Mouse (Mus musculus): ENCODE data around the gene Fam19a4. TPM values are rescaled to one million over a fixed set of nuclear protein-coding genes. Genes with fewer than 3 reads are reported as not detected.
A peak's percentile ranks its signal among the peaks of the same experiment; 100 is the strongest.

Gene Fam19a4
- polyA plus RNA-seq, 1 experiment from 2014 or later = 0.55 TPM

- no peak for ATAC-seq (replicated peaks)
- WGBS = 85% methylated on average over 4 of the region's 4 CpGs
- Histone ChIP-seq H3K36me3 (no peaks in the 10 kb centered on the region), H3K4me1 (no peaks in the 10 kb centered on the region), H3K27me3 (no peaks in the 10 kb centered on the region), H3K27ac (replicated peaks) (no peak overlapping the region), H3K4me2 (replicated peaks) (no peak overlapping the region), H3K4me3 (no peak overlapping the region), H3K9me3 (no peaks in the 10 kb centered on the region), H3K9ac (replicated peaks) (no peak overlapping the region)
These were observed 13.7 kb downstream of the Fam19a4 start for GRCm38 (mm10) chr6:97046541-97046940.

GRCm38 (mm10) chr6:97027110-97027677 lies 33.0 kb downstream of the Fam19a4 start:
- H3K9ac ChIP-seq (replicated peaks) = no peak overlapping the region
- 38% methylated on average over 5 of the region's 5 CpGs for WGBS
- ATAC-seq (replicated peaks) = peak; percentile 48

GRCm38 (mm10) chr6:97019323-97019722 lies 40.9 kb downstream of the Fam19a4 start:
- Histone ChIP-seq H3K4me3 (no peak overlapping the region), H3K36me3 (no peaks in the 10 kb centered on the region), H3K27me3 (no peaks in the 10 kb centered on the region), H3K9ac (replicated peaks) (no peak overlapping the region), H3K9me3 (no peaks in the 10 kb centered on the region), H3K27ac (replicated peaks) (no peak overlapping the region), H3K4me2 (replicated peaks) (no peak overlapping the region), H3K4me1 (no peaks in the 10 kb centered on the region)
- WGBS = 62% methylated on average over 2 of the region's 2 CpGs
- ATAC-seq (replicated peaks) = no peak

More at GRCm38 (mm10) chr6:97027110-97027677, 33.0 kb downstream of the Fam19a4 start:
- 0 out of 2 replicates have a peak overlapping the region, but pooled peaks have one; percentile 10 for H3K4me2 ChIP-seq (replicated peaks)
- H3K4me1 ChIP-seq = peaks cover 3% of the 10 kb centered on the region; the same call in 1 of the 2 replicates
- no peak overlapping the region for H3K4me3 ChIP-seq
- H3K27ac ChIP-seq (replicated peaks) = no peak overlapping the region
- no peaks in the 10 kb centered on the region for H3K36me3 ChIP-seq
- no peaks in the 10 kb centered on the region for H3K9me3 ChIP-seq
- no peaks in the 10 kb centered on the region for H3K27me3 ChIP-seq

GRCm38 (mm10) chr6:97016711-97017110 lies 43.5 kb downstream of the Fam19a4 start:
- Histone ChIP-seq H3K4me1 (no peaks in the 10 kb centered on the region), H3K27me3 (no peaks in the 10 kb centered on the region), H3K36me3 (no peaks in the 10 kb centered on the region), H3K27ac (replicated peaks) (no peak overlapping the region), H3K9me3 (no peaks in the 10 kb centered on the region), H3K4me3 (no peak overlapping the region), H3K4me2 (replicated peaks) (no peak overlapping the region), H3K9ac (replicated peaks) (no peak overlapping the region)
- no peak for ATAC-seq (replicated peaks)
- WGBS = 82% methylated on average over 1 of the region's 1 CpGs

GRCm38 (mm10) chr6:97016018-97016417 lies 44.2 kb downstream of the Fam19a4 start:
- no peak for ATAC-seq (replicated peaks)
- 87% methylated on average over 3 of the region's 3 CpGs for WGBS
- no peak overlapping the region for H3K4me2 ChIP-seq (replicated peaks)

GRCm38 (mm10) chr6:97006513-97007094 lies 53.6 kb downstream of the Fam19a4 start:
- H3K27ac ChIP-seq (replicated peaks) = no peak overlapping the region
- no peak overlapping the region for H3K9ac ChIP-seq (replicated peaks)
- H3K36me3 ChIP-seq = no peaks in the 10 kb centered on the region
- 0 out of 2 replicates have a peak, but pooled peaks have one; percentile 23 for ATAC-seq (replicated peaks)
- H3K4me3 ChIP-seq = no peak overlapping the region
- no peak overlapping the region for H3K4me2 ChIP-seq (replicated peaks)
- H3K27me3 ChIP-seq = no peaks in the 10 kb centered on the region; the same call in 1 of the 2 replicates
- WGBS = 42% methylated on average over 8 of the region's 8 CpGs
- no peaks in the 10 kb centered on the region for H3K4me1 ChIP-seq
- no peaks in the 10 kb centered on the region for H3K9me3 ChIP-seq

More at GRCm38 (mm10) chr6:97016018-97016417, 44.2 kb downstream of the Fam19a4 start:
- Histone ChIP-seq H3K4me1 (no peaks in the 10 kb centered on the region), H3K9me3 (no peaks in the 10 kb centered on the region), H3K27me3 (no peaks in the 10 kb centered on the region), H3K9ac (replicated peaks) (no peak overlapping the region), H3K36me3 (no peaks in the 10 kb centered on the region), H3K4me3 (no peak overlapping the region), H3K27ac (replicated peaks) (no peak overlapping the region)

- H3K4me3 ChIP-seq = no peak overlapping the region
- H3K4me2 ChIP-seq (replicated peaks) = no peak overlapping the region
- ATAC-seq (replicated peaks) = no peak
These were observed 55.2 kb downstream of the Fam19a4 start for GRCm38 (mm10) chr6:97005038-97005437.

GRCm38 (mm10) chr6:96995556-96996159 lies 64.6 kb downstream of the Fam19a4 start:
- 91% methylated on average over 7 of the region's 7 CpGs for WGBS
- Histone ChIP-seq H3K36me3 (no peaks in the 10 kb centered on the region), H3K4me2 (replicated peaks) (no peak overlapping the region), H3K4me3 (no peak overlapping the region), H3K4me1 (no peaks in the 10 kb centered on the region), H3K27me3 (no peaks in the 10 kb centered on the region), H3K27ac (replicated peaks) (no peak overlapping the region), H3K9ac (replicated peaks) (no peak overlapping the region), H3K9me3 (no peaks in the 10 kb centered on the region)
- ATAC-seq (replicated peaks) = no peak

More at GRCm38 (mm10) chr6:97005038-97005437, 55.2 kb downstream of the Fam19a4 start:
- no peak overlapping the region for H3K27ac ChIP-seq (replicated peaks)
- H3K27me3 ChIP-seq = no peaks in the 10 kb centered on the region; the same call in 1 of the 2 replicates
- H3K36me3 ChIP-seq = no peaks in the 10 kb centered on the region
- WGBS = 22% methylated on average over 11 of the region's 11 CpGs
- H3K4me1 ChIP-seq = no peaks in the 10 kb centered on the region
- H3K9ac ChIP-seq (replicated peaks) = no peak overlapping the region
- no peaks in the 10 kb centered on the region for H3K9me3 ChIP-seq

- WGBS = 86% methylated on average over 1 of the region's 1 CpGs
These were observed 68.5 kb downstream of the Fam19a4 start for GRCm38 (mm10) chr6:96991741-96992140.

GRCm38 (mm10) chr6:96977537-96977936 lies 82.7 kb downstream of the Fam19a4 start:
- no peaks in the 10 kb centered on the region for H3K36me3 ChIP-seq
- no peak overlapping the region for H3K27ac ChIP-seq (replicated peaks)
- WGBS = 83% methylated on average over 1 of the region's 1 CpGs
- H3K4me3 ChIP-seq = no peak overlapping the region
- no peaks in the 10 kb centered on the region for H3K27me3 ChIP-seq
- no peak overlapping the region for H3K4me2 ChIP-seq (replicated peaks)
- H3K9me3 ChIP-seq = no peaks in the 10 kb centered on the region
- no peak for ATAC-seq (replicated peaks)
- no peaks in the 10 kb centered on the region for H3K4me1 ChIP-seq
- H3K9ac ChIP-seq (replicated peaks) = no peak overlapping the region

More at GRCm38 (mm10) chr6:96991741-96992140, 68.5 kb downstream of the Fam19a4 start:
- H3K27ac ChIP-seq (replicated peaks) = no peak overlapping the region
- no peaks in the 10 kb centered on the region for H3K4me1 ChIP-seq
- no peak overlapping the region for H3K9ac ChIP-seq (replicated peaks)
- no peak for ATAC-seq (replicated peaks)
- no peak overlapping the region for H3K4me2 ChIP-seq (replicated peaks)
- H3K9me3 ChIP-seq = no peaks in the 10 kb centered on the region
- no peaks in the 10 kb centered on the region for H3K36me3 ChIP-seq
- no peaks in the 10 kb centered on the region for H3K27me3 ChIP-seq
- no peak overlapping the region for H3K4me3 ChIP-seq

- no peak overlapping the region for H3K27ac ChIP-seq (replicated peaks)
- H3K9ac ChIP-seq (replicated peaks) = no peak overlapping the region
- H3K9me3 ChIP-seq = no peaks in the 10 kb centered on the region
- H3K4me2 ChIP-seq (replicated peaks) = no peak overlapping the region
- no peaks in the 10 kb centered on the region for H3K4me1 ChIP-seq
- H3K27me3 ChIP-seq = no peaks in the 10 kb centered on the region
- WGBS = 51% methylated on average over 2 of the region's 2 CpGs
- no peak for ATAC-seq (replicated peaks)
- no peaks in the 10 kb centered on the region for H3K36me3 ChIP-seq
- H3K4me3 ChIP-seq = no peak overlapping the region
These were observed 115.4 kb downstream of the Fam19a4 start for GRCm38 (mm10) chr6:96944796-96945195.

- Histone ChIP-seq H3K4me1 (no peaks in the 10 kb centered on the region), H3K4me3 (no peak overlapping the region), H3K9me3 (no peaks in the 10 kb centered on the region), H3K27me3 (no peaks in the 10 kb centered on the region), H3K27ac (replicated peaks) (no peak overlapping the region), H3K4me2 (replicated peaks) (no peak overlapping the region), H3K36me3 (no peaks in the 10 kb centered on the region), H3K9ac (replicated peaks) (no peak overlapping the region)
- whole genome bisulfite sequencing = 62% methylated on average over 1 of the region's 1 CpGs
- no peak for ATAC-seq (replicated peaks)
These were observed 124.4 kb downstream of the Fam19a4 start for GRCm38 (mm10) chr6:96935776-96936175.

Data from forebrain, embryonic 15.5 days (tissue).